Mouse (Mus musculus) neural tube, embryonic 15.5 days (tissue): Measurements from ENCODE around the gene N4bp3. TPM values are rescaled to one million over a fixed set of nuclear protein-coding genes. Genes with fewer than 3 reads are reported as not detected.
"Not testable (repeated sequence)": the region's sequence is repeated elsewhere in the genome, so short reads cannot be mapped to it uniquely, and the experiment has no call there.

Experiments used
- ATAC-seq: fragments of 200-750 bp; cut with Nextera tagmentation; 2 replicates; pipeline ENCODE4 v1.8.0; 2017; ENCODE audit warnings: mild to moderate bottlenecking, moderate TSS enrichment, moderate library complexity; ENCODE audit not compliant: low FRiP score
- H3K27ac ChIP-seq: fragments of 300-500 bp; sonication (generic); replicated peaks from 2 replicates; pipeline ENCODE4 v1.5.1; 2015; ENCODE audit warnings: mild to moderate bottlenecking, inconsistent platforms
- H3K27me3 ChIP-seq: fragments of 300-500 bp; sonication (generic); replicated peaks from 2 replicates; pipeline ENCODE4 v1.6.1; 2015; ENCODE audit warnings: inconsistent platforms
- H3K36me3 ChIP-seq: fragments of 300-500 bp; sonication (generic); 2 replicates; pipeline ENCODE4 v1.6.1; 2015; ENCODE audit warnings: inconsistent platforms
- H3K4me1 ChIP-seq: fragments of 300-500 bp; sonication (generic); 2 replicates; pipeline ENCODE4 v1.6.1; 2015; ENCODE audit warnings: inconsistent platforms
- H3K4me2 ChIP-seq: fragments of 300-500 bp; sonication (generic); 2 replicates; pipeline ENCODE4 v1.6.1; 2015; ENCODE audit warnings: inconsistent platforms, mild to moderate bottlenecking, moderate library complexity
- H3K4me3 ChIP-seq: fragments of 300-500 bp; sonication (generic); replicated peaks from 2 replicates; pipeline ENCODE4 v1.5.1; 2015; ENCODE audit warnings: mild to moderate bottlenecking, inconsistent platforms
- H3K9ac ChIP-seq: fragments of 300-500 bp; sonication (generic); replicated peaks from 2 replicates; pipeline ENCODE4 v1.6.1; 2015; ENCODE audit warnings: mild to moderate bottlenecking, inconsistent platforms
- H3K9me3 ChIP-seq: fragments of 300-500 bp; sonication (generic); replicated peaks from 2 replicates; pipeline ENCODE4 v1.6.1; 2016; ENCODE audit warnings: inconsistent platforms
- WGBS: fragments of 180-500 bp; shearing (Covaris S2); methylation state at CpG from one replicate; pipeline ENCODE4 v1.1.7; 2015; ENCODE audit warnings: mixed read lengths; 5-methylcytosine and 5-hydroxymethylcytosine counted together
- polyA plus RNA-seq: library from polyadenylated mRNA; unstranded; fragments of >200 nt; fragmentation: Nextera tagmentation; extraction: Ambion mirVana; gene quantifications from 2 replicates; pipeline ENCODE4 v1.2.1, GENCODE M21; 2015

The N4bp3 gene
- polyA plus RNA-seq, 1 experiment from 2014 or later = 31.9 TPM

GRCm38 (mm10) chr11:51673291-51673690 is 22.6 kb upstream of the N4bp3 start:
- 83% methylated on average over 9 of the region's 9 CpGs for WGBS
- ATAC-seq = no peak

GRCm38 (mm10) chr11:51671376-51671775 is 20.7 kb upstream of the N4bp3 start:
- H3K9me3 ChIP-seq = no peaks in the 10 kb centered on the region
- no peak overlapping the region for H3K4me3 ChIP-seq
- no peak overlapping the region for H3K9ac ChIP-seq
- H3K4me1 ChIP-seq = no peaks in the 10 kb centered on the region
- no peaks in the 10 kb centered on the region for H3K27me3 ChIP-seq
- no peak overlapping the region for H3K27ac ChIP-seq
- WGBS = 85% methylated on average over 2 of the region's 2 CpGs
- H3K4me2 ChIP-seq = no peak overlapping the region
- ATAC-seq = no peak
- no peaks in the 10 kb centered on the region for H3K36me3 ChIP-seq

More at GRCm38 (mm10) chr11:51673291-51673690, 22.6 kb upstream of the N4bp3 start:
- Histone ChIP-seq H3K27ac (no peak overlapping the region), H3K36me3 (no peaks in the 10 kb centered on the region), H3K9ac (no peak overlapping the region), H3K9me3 (no peaks in the 10 kb centered on the region), H3K4me3 (no peak overlapping the region), H3K27me3 (no peaks in the 10 kb centered on the region), H3K4me1 (no peaks in the 10 kb centered on the region), H3K4me2 (no peak overlapping the region)

- Histone ChIP-seq H3K36me3 (no peaks in the 10 kb centered on the region), H3K4me2 (no peak overlapping the region), H3K9me3 (no peaks in the 10 kb centered on the region), H3K4me1 (no peaks in the 10 kb centered on the region), H3K27me3 (no peaks in the 10 kb centered on the region), H3K4me3 (no peak overlapping the region), H3K9ac (no peak overlapping the region), H3K27ac (no peak overlapping the region)
- 97% methylated on average over 7 of the region's 7 CpGs for WGBS
- ATAC-seq = no peak
Measured at GRCm38 (mm10) chr11:51670846-51671245, 20.2 kb upstream of the N4bp3 start.

DNA sequence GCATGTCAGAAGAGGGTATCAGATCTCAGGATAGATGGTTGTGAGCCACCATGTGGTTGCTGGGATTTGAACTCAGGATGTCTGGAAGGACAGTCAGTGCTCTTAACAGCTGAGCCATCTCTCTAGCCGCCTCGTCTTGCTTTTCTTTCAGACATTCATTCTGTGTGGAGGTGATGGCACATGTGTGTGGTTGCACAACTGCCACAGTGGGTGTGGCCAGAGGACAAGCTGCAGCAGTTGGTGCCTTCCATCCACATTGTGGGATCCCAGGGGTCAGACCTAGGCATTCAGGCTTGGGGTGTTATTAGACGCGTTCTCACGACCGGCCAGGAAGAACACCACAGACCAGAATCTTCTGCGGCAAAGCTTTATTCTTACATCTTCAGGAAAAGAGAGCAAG is 14.1 kb upstream of the N4bp3 start:
- not testable (repeated sequence) for H3K27ac ChIP-seq, H3K4me1 ChIP-seq, H3K4me3 ChIP-seq, H3K9ac ChIP-seq, H3K9me3 ChIP-seq, H3K4me2 ChIP-seq, H3K36me3 ChIP-seq, H3K27me3 ChIP-seq, ATAC-seq
- 97% methylated on average over 7 of the region's 7 CpGs for WGBS

- Histone ChIP-seq H3K4me2 (no peak overlapping the region), H3K36me3 (no peaks in the 10 kb centered on the region), H3K4me3 (no peak overlapping the region), H3K9me3 (no peaks in the 10 kb centered on the region), H3K27me3 (no peaks in the 10 kb centered on the region), H3K4me1 (peaks cover 5% of the 10 kb centered on the region; the same call in 1 of the 2 replicates), H3K9ac (no peak overlapping the region), H3K27ac (no peak overlapping the region)
- WGBS = 62% methylated on average over 7 of the region's 7 CpGs
- ATAC-seq = no peak
Measured at GRCm38 (mm10) chr11:51662632-51663031, 12.0 kb upstream of the N4bp3 start.

DNA sequence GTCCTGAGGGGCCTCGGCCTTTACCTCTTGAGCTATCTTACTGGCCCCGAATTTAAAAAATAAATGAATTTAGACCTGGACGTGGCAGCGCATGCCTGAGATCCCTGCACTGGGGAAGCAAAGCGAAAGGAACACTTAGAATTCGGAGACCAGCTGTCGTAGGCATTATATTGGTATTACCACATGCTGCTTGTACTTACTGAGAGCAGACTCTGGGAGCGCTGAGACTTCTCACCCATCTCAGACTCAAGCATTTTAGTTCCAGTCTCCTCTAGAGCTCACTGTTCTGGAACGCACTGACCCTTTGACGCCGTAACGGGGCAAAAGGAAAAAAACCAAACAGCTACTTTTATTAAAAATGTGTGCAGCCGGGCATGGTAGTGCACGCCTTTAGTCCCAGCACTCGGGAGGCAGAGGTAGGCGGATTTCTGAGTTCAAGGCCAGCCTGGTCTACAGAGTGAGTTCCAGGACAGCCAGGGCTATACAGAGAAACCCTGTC is 11.3 kb upstream of the N4bp3 start:
- ATAC-seq = no peak
- no peaks in the 10 kb centered on the region for H3K9me3 ChIP-seq
- peaks cover 5% of the 10 kb centered on the region; the same call in 1 of the 2 replicates for H3K4me1 ChIP-seq
- H3K36me3 ChIP-seq = no peaks in the 10 kb centered on the region
- H3K9ac ChIP-seq = no peak overlapping the region
- no peak overlapping the region for H3K4me2 ChIP-seq
- H3K27ac ChIP-seq = no peak overlapping the region
- H3K4me3 ChIP-seq = no peak overlapping the region
- H3K27me3 ChIP-seq = no peaks in the 10 kb centered on the region
- 81% methylated on average over 16 of the region's 16 CpGs for WGBS

GRCm38 (mm10) chr11:51658705-51659104 is 8.1 kb upstream of the N4bp3 start:
- H3K27ac ChIP-seq = peak overlapping the region; percentile 56; the same call in 1 of the 2 replicates
- peak; percentile 65; the same call in 1 of the 2 replicates for ATAC-seq
- WGBS = 41% methylated on average over 6 of the region's 6 CpGs
- H3K4me2 ChIP-seq = no peak overlapping the region
- no peak overlapping the region for H3K9ac ChIP-seq
- no peaks in the 10 kb centered on the region for H3K36me3 ChIP-seq
- H3K9me3 ChIP-seq = no peaks in the 10 kb centered on the region
- no peaks in the 10 kb centered on the region for H3K27me3 ChIP-seq
- no peak overlapping the region for H3K4me3 ChIP-seq
- peaks cover 5% of the 10 kb centered on the region; the same call in 1 of the 2 replicates for H3K4me1 ChIP-seq

DNA sequence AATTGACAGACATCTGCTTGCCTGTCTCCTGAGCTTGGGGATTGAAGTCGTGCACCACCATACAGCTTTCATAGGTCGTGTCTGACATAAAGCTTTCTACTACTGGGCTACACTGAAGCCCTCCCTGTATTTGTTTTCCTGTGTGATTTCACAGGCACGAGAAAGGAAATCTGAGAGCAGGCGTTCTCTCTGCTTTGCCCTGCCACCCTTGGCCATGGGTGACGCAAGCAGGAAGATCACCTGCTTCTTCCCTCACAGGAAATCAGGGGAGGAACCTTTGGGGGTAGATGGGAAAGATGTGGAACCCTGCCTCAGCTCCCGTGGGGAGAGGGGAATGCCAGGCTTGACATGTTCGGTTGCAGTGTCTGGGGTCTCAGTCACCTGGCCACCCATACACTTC is 7.6 kb upstream of the N4bp3 start:
- H3K36me3 ChIP-seq = no peaks in the 10 kb centered on the region
- peak overlapping the region; percentile 56 for H3K27ac ChIP-seq
- no peak overlapping the region for H3K9ac ChIP-seq
- H3K4me1 ChIP-seq = peaks cover 5% of the 10 kb centered on the region; the same call in 1 of the 2 replicates
- H3K4me2 ChIP-seq = no peak overlapping the region
- 58% methylated on average over 7 of the region's 7 CpGs for WGBS
- ATAC-seq = no peak
- no peaks in the 10 kb centered on the region for H3K9me3 ChIP-seq
- H3K4me3 ChIP-seq = no peak overlapping the region
- H3K27me3 ChIP-seq = no peaks in the 10 kb centered on the region

DNA sequence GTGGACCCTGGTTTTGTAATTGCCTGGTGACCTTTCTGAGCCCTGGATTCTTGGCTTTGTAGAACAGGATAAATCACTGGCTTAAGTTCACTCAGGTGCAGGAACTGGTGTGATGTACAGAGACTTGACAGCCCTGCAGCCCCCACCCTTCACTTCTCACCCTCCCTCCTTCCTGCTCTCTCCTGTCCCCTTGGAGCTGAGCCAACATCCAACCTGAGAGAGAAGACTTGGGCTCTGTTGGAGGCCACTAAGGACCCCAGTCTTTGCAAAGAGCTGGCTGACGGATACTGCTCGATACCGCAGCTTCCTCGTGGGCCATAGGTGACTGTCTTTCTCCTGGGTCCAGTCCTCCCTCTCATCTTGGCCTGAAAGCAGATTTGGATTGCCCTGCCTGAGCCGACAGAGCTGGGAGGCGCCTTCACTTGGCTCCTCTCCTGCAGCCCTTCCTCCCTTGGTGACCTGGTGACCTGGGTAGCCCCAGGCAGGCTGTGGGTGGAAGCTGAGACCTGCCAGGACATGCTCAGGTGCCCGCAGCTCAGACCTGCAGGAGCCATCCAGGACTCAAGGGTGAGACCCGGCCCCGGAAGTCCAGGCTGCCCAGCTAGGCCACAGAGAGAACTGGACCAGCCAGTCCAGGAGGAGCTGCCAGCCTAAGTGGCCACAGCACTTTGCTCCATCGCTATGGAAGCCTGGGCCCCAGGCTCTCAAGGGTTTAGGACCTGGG is 6.3 kb upstream of the N4bp3 start:
- Histone ChIP-seq H3K36me3 (no peaks in the 10 kb centered on the region), H3K27ac (no peak overlapping the region), H3K4me2 (no peak overlapping the region), H3K9me3 (no peaks in the 10 kb centered on the region), H3K27me3 (no peaks in the 10 kb centered on the region; the same call in 1 of the 2 replicates), H3K4me3 (no peak overlapping the region), H3K9ac (no peak overlapping the region), H3K4me1 (peaks cover 5% of the 10 kb centered on the region; the same call in 1 of the 2 replicates)
- ATAC-seq = no peak
- WGBS = 92% methylated on average over 10 of the region's 10 CpGs

- H3K4me1 ChIP-seq = peaks cover 17% of the 10 kb centered on the region
- WGBS = 91% methylated on average over 3 of the region's 3 CpGs
- H3K4me2 ChIP-seq = no peak overlapping the region
- no peak overlapping the region for H3K9ac ChIP-seq
- H3K27me3 ChIP-seq = no peaks in the 10 kb centered on the region; the same call in 1 of the 2 replicates
- no peaks in the 10 kb centered on the region for H3K36me3 ChIP-seq
- ATAC-seq = no peak
- no peak overlapping the region for H3K27ac ChIP-seq
- H3K4me3 ChIP-seq = no peak overlapping the region
- H3K9me3 ChIP-seq = no peaks in the 10 kb centered on the region
Measured at GRCm38 (mm10) chr11:51654891-51655290, 4.2 kb upstream of the N4bp3 start.

- no peak overlapping the region for H3K4me3 ChIP-seq
- 82% methylated on average over 6 of the region's 6 CpGs for WGBS
- H3K4me2 ChIP-seq = no peak overlapping the region
- no peak for ATAC-seq
- H3K36me3 ChIP-seq = no peaks in the 10 kb centered on the region
- H3K9ac ChIP-seq = no peak overlapping the region
- H3K27me3 ChIP-seq = peaks cover 7% of the 10 kb centered on the region; the same call in 1 of the 2 replicates
- peaks cover 28% of the 10 kb centered on the region for H3K4me1 ChIP-seq
- no peak overlapping the region for H3K27ac ChIP-seq
- no peaks in the 10 kb centered on the region for H3K9me3 ChIP-seq
Measured at GRCm38 (mm10) chr11:51653736-51654135, 3.1 kb upstream of the N4bp3 start.

GRCm38 (mm10) chr11:51652889-51653418 is 2.3 kb upstream of the N4bp3 start:
- Histone ChIP-seq H3K36me3 (no peaks in the 10 kb centered on the region), H3K9ac (no peak overlapping the region), H3K27me3 (peaks cover 7% of the 10 kb centered on the region; the same call in 1 of the 2 replicates), H3K4me2 (no peak overlapping the region), H3K4me1 (peaks cover 30% of the 10 kb centered on the region), H3K27ac (no peak overlapping the region), H3K4me3 (no peak overlapping the region), H3K9me3 (no peaks in the 10 kb centered on the region)
- ATAC-seq = no peak
- WGBS = 91% methylated on average over 4 of the region's 4 CpGs
